Mouse (Mus musculus) NIH3T3 (cell line): ENCODE data around the gene Gm21719.
"Not testable (repeated sequence)": the region's sequence is repeated elsewhere in the genome, so short reads cannot be mapped to it uniquely, and the experiment has no call there.

Source experiments
- DNase-seq: peaks from one replicate; pipeline ENCODE4 v3.0.0-alpha.2; 2012; ENCODE audit warnings: low read depth

Gene Gm21719

GRCm38 (mm10) chrY:6682772-6683171, at the start of gene Gm21719:
TSS of gene Gm21719 (minus strand) at chrY:6682872.
- DNase-seq, result not testable (repeated sequence)
